Mouse (Mus musculus) right cerebral cortex, adult 18-20 months (tissue): ENCODE data around the gene Phka2.

Experiments used
- DNase-seq: peaks from one replicate; pipeline ENCODE4 v3.0.0; 2022; ENCODE audit warnings: mixed read lengths

Gene Phka2

DNA sequence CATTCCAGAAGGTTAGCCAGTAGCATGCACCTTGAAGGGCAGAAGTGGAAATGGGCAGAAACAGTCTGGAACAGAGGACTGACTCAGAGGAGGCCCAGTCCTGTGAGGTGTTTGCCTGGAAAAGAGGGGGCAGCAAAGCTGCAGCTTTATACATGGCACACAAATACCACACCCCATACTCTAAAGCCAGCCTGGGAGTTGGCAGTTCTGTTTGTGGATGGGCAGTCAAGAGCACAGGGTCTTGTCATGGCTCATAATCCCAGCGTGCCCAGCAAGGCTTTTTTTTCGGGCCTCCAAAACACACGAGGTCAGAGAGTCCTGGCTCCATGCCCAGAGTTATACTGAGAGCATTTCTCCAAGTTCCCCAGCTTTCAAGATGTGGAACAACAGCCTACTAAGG is 99.1 kb downstream of the Phka2 start:
- DNase-seq, result no peak

DNA sequence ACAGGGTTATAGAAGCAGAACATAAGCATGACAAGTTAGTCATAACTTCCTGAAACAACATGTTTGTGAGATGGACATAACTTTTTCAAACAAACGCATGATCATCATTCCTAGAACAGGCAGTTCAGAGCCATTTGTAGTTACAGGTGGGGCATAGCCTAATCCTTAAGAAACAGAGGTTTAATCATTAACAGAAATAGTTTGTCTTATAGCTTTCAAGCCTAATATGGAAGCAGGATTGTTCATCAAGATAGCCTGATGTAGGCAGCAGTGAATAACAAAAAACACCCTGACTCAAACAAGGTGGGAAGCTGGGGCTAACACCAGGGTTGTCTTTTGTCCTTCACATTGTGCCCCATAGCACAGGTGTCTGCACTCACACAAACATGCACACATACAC is 100.8 kb downstream of the Phka2 start:
- DNase-seq, result no peak

DNA sequence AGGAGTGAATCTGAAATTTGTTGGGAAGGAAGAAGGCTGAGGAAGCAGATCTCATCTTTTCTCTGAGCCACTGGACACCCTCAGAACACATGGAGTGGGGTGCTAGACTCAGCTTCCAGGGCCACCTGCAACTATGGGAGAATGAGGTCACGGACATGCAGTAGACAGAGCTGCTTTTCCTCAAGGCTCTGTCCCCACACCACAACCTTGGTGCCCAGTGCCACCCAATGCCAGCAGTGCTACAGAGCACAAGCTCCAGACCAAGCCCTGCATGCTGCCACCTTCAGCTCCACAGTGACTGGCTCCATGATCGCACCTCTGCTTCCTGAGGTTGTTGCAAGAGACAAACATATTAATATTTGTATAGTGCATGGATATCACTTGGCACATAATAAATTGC is 101.3 kb downstream of the Phka2 start:
- DNase-seq, result no peak

DNA sequence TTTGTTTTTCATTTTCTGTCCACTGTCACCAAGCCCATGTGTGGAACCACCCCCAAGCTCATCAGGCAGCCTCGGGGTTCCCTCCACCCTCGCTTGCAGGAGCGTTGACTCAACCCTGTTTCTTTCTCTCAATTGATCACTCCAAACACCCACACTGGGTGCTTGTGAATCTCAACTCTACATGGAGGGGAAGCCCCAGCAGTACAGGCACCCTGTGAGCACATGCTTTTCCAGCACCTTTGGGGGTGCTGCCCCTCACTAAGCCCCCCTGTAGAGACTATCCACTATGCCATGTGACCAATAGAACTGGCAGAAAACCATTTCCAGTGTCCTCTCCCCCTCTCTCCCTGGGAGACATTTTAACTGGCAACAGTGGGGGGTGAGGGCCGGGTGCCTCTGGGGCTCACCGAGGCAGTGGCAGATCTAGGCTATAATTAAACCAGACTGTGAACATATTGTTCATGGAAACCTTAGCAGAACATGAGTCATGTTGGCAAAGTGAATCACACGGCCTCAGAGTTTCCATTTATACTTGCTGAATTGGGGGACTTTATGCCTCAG is 102.1 kb downstream of the Phka2 start:
- DNase-seq, result peak; percentile 61

DNA sequence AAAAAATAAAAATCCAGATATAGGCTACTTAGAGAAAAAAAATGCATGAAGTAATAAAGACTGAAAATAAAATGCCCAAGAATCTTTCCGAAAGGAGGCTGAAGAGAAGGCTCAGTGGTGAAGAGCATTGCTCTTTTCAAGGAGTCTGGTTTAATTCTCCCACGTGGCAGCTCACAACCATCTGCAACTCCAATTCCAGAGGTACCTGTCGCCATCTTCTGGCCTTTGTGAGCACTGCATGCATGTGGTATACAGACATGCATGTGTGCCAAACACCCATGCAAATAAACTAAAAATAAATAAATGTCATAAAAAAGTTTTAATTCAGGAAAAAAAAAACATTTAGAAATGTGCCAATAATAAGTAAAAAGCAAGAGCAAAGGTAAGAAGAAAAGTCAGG is 107.9 kb downstream of the Phka2 start:
- no peak for DNase-seq

DNA sequence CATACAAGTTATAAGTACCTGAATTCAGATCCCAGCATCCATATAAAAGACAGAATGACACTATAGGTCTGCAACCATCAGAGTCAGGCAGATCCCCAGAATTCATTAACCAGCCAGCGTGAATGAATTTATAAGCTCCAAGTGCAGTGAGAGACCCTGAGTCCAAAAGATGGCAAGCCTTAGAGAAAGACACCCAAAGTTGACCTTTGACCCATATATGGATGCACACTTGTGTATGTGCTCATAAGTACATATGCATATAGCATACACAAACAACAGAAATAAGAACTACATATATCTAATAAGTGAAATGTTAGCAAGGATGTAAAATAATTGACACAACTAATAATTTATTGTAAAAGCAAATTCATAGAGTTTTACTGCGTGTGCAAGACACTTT is 108.5 kb downstream of the Phka2 start:
- no peak for DNase-seq

DNA sequence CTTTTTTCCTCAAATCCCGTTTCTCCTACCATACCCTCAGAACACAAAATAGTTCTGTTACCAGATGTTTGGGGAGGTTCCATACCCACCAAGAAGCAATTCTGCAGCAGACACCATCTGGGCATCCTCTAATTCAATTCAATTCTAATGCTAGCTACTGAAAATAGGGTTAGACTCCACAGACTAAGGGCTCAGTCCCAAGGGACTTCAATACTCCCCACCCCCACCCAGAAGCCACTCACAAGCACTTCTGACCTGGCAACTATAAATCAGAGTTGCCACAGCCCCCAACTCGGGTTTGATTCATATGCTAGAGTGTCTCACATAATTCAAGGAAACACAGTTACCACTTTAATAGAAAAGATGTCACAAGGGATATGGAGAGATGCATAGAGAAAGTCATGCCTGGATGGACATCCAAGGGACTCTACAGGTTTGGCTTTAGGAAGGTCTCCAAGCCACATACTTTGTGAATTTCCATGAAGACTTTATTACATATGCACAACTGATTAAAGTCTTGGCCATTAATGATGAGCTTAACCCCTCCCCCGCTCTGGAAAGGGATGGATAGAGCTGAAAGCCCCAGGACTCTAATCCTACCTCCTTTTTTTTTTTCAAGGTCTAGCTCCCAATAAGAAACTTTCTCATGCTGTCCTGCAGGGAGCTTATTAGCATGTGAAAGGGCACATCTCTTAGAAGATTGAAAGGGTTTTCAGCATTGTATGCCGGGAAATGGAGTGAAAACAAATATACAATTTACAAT is 109.1 kb downstream of the Phka2 start:
- no peak for DNase-seq
